Mouse (Mus musculus) urinary bladder, postnatal 25 days (tissue): ENCODE data around the gene Ap3b1.
"Not testable (repeated sequence)": the region's sequence is repeated elsewhere in the genome, so short reads cannot be mapped to it uniquely, and the experiment has no call there.

ENCODE experiments used
- DNase-seq: peaks from one replicate; pipeline ENCODE4 v3.0.0; 2022; ENCODE audit warnings: low spot score

Ap3b1 gene

DNA sequence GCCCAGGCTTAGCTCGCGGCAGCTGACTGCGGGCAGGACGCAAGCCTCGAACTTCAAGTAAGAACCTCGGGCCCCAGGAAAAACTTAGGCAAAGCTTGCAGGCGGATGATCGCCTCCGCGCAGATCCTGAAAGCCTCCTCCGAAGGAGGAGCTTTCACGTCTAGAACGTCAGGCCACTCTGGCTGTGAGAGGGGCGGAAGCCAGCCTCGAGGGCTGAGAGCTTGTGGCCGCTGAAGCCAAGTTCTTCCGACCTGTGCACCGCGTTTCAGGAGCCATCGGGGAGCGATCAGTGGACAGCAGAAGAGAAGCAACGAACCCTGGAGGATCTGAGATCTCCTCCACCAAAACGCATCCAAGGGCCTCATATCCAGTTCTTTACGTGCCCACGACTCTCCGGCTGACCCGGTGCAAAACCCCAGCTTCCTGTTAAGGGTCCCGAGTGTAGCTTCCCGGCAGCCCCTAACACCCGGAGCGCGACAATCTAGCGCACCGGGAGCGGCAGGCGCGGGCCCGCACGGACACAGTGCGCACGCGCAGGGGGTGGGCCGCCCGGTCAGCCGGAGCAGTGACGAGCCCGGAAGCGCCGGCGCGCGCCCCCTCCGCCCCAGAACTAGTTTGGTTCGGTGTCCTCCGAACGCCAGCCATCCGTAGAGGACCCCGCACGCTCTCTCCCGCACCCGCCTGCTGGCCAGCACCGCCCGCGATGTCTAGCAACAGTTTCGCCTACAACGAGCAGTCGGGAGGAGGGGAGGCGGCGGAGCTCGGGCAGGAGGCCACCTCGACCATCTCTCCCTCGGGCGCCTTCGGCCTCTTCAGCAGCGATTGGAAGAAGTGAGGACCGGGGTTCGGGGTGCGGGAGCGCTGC lies at the start of gene Ap3b1:
Gene Ap3b1, plus strand, starts transcription at position 560 of the 865 bp plus-strand sequence.
- DNase-seq: peak; percentile 91

DNA sequence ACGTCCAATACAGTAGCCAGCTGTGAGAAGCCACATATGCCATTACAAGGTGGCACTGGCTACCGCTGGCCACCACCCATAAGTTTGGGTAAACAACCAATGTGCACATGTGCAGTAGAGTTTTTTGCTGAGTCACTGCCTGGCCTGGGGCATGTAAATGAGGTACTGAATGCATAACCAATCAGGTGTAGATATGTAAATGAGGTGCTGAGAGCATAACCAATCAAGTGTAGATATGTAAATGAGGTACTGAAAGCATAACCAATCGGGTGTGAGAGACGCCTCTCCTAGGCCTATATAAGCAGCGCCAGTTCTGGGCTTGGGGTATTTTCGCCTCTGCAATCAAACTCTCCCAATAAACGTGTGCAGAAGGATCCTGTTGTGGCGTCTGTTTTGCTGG lies 45.9 kb upstream of the Ap3b1 start:
- DNase-seq: not testable (repeated sequence)

DNA sequence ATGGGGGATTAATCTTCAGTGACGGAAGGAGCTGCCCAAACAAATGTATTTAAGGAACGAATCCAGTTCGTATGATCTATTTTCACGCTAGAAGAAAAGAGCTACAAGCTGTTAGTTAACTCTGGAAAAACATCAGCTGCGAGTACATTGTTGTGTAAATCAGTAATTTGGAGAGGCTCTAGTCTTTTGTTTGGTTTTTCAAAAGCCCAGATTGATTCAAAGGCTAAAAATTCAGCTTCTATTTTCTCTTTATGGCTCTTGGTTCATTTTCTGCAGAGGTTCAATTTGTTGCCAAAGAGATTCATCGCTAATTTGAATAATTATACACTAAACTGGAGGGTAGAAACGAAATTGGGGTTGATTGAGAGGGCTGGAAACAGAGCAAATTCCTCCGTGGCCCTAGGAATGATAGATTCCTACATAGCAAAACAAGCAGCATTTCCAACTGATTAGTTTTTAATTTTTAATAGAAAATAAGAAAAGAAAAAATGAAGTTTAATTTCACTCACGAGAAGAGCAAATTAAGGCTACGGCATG lies 41.7 kb upstream of the Ap3b1 start:
- DNase-seq: no peak

GRCm38 (mm10) chr13:94321094-94321792 lies 37.5 kb upstream of the Ap3b1 start:
- DNase-seq: no peak

DNA sequence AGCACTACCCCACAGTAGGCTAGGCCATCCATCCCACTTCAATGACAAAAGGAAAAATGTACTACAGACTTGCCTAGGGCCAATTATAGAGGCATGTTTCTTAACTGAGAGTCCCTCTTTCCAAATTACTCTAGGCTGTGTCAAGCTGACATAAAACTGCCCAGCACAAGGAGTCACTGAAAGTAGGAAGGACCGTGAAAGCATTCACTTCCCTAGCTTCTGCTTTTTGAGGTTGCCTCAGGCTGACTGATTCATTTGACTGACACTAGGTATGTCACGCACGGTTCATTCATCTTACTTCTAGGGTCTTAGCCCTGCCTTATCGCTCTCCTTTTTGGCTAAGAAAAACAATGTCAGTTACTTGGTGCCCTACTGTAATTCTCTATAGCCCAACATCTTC lies 36.3 kb upstream of the Ap3b1 start:
- DNase-seq: no peak

DNA sequence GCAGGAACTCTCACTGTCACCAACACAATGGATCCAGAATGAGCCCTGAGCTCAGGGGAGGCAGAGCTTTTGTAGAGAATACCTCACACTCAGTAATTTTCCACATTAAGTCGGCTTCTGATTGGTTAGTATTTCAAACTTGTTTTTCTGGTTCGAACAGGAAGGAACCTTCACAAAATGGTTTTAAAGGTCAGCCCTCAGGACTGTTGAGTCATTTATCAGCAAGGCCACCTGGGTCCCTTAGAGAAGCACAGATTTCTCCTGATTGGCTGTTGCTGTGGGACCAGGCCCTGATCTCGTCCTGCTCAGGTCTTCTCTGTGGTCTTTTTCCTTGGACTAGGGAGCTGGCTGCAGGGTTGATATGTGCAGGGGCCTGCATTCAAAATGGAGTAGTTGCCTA lies 30.7 kb upstream of the Ap3b1 start:
- peak; percentile 11 for DNase-seq

DNA sequence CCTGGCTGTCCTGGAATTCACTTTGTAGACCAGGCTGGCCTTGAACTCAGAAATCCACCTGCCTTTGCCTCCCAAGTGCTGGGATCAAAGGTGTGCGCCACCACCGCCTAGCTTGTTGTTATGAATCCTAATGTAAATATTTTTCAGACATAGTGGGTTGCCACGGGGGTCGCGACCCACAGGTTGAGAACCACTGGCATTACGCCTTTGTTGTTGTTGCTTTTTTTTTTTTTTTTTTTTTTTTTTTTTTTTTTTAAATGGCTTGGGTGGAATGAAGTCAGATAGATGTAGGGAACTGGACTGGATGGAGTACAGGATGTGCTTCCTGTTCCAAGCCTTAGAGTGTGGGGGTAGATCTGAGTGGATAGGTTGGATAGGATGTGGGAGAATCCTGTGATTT lies 29.8 kb upstream of the Ap3b1 start:
- DNase-seq: not testable (repeated sequence)

GRCm38 (mm10) chr13:94330392-94330979 lies 28.3 kb upstream of the Ap3b1 start:
- DNase-seq: no peak

- DNase-seq: no peak
These were observed 20.4 kb upstream of the Ap3b1 start for GRCm38 (mm10) chr13:94338357-94338756.

- no peak for DNase-seq
These were observed 15.6 kb upstream of the Ap3b1 start for GRCm38 (mm10) chr13:94343192-94343591.

- DNase-seq: not testable (repeated sequence)
These were observed 14.2 kb upstream of the Ap3b1 start for GRCm38 (mm10) chr13:94344600-94344999.

GRCm38 (mm10) chr13:94354584-94354983 lies 4.2 kb upstream of the Ap3b1 start:
- no peak for DNase-seq

- DNase-seq: no peak
These were observed 709 bp upstream of the Ap3b1 start for GRCm38 (mm10) chr13:94358101-94358400.

GRCm38 (mm10) chr13:94359282-94359920 lies 641 bp downstream of the Ap3b1 start:
- DNase-seq: no peak

DNA sequence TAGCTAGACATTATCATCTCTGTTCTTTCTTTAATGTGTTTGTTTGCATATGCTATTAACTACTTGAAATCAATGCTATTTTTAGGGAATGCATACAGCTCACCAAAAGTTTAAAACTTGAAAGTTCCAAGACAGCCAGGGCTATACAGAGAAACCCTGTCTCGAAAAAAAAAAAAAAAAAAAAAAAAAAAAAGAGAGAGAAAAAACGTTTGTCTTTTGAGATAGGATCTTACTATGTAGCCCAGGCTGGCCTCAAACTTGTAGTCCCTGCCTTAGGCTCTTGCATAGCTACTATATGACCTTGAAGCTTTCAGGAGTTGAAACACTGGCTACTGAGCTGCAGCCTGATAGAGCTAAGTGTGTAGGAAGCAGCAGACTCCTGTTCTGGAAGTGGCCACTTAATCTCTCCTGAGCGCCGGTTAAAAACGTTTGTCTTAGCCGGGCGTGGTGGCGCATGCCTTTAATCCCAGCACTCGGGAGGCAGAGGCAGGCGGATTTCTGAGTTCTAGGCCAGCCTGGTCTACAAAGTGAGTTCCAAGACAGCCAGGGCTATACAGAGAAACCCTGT lies 2.3 kb downstream of the Ap3b1 start:
- not testable (repeated sequence) for DNase-seq

GRCm38 (mm10) chr13:94364336-94364735 lies 5.6 kb downstream of the Ap3b1 start:
- DNase-seq: no peak

DNA sequence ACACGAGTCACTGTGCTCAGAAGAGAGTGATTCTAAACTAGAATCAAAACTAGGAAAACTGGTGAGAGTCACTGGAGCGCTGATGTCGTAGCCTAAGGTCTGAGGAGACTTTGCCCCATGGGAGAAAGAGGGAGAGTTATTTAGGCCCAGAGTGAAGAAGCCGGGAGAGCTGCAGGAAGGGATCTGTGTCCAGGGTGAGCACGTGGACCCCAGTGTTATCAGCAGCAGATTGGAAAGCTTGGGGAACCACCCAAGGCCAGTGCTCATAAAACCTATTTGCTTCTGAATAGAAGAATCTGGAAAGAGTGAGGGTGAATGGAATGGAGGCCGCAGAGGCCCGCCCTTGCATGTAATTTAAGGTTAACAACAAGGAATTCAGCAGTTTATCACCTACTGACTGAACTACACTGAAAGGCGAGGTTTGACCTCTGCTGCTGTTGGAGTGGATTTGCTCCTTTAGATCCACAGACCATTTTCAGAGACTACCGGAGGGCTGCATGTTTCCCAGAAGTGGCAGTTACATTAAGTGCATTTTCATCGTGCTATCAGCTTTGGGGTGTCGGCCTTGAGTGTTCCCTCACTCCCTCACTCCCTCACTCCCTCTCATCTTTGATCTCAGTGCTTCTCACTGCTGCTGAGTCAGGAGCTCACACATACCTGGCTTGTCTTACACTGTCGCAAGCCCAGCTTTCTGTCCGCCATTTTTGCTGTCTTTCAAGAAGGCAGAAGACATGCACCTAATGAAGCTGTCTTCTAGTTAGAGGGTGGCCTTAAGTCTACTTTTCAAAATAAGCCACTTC lies 6.5 kb downstream of the Ap3b1 start:
- no peak for DNase-seq

- no peak for DNase-seq
These were observed 9.1 kb downstream of the Ap3b1 start for GRCm38 (mm10) chr13:94367869-94368268.

- no peak for DNase-seq
These were observed 11.8 kb downstream of the Ap3b1 start for GRCm38 (mm10) chr13:94370521-94370920.

DNA sequence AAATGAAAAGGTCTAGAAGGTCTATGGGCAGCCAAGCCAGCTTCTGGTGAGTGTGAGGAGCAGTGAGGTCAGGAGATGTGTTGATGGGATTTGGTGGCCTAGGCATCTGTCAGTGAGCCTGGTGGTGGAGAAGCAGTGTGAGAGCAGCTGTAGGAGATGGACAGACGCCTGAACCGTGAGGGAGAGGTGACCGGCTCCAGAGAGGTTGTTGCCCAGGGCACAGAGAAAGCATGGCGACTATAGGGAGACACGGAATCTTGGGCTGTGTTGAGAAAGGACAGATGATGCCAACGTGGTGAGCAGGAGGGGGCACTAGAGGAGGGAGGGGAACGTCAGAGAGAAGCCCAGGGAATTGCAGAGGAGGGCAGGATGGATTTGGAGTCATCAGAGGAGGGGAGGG lies 13.3 kb downstream of the Ap3b1 start:
- DNase-seq: no peak

- DNase-seq: no peak
These were observed 15.4 kb downstream of the Ap3b1 start for GRCm38 (mm10) chr13:94374131-94374530.
